Mouse (Mus musculus): Measurements from ENCODE around the gene Eng.

Eng gene

DNA sequence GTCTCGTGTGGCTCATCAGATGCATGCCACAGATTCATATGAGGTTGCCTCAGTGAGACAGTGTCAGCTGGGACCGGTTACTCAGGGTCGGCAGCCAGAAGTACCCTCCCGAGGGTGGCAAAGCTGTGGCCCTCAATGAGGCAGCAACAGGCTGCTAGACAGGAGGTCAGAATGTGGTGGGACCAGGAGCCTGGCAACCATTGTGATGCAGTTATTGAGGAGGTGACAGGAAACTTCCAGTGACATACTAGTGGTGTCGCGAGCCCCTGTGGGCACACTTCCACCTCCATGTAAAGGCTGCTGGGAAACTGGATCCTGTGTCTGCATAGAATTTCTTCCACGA lies 24.9 kb upstream of the Eng start, which contains the start of gene Ak1:
Ak1 (plus strand) TSS at position 242 of the 343 bp plus-strand sequence.
- no peak for DNase-seq (ENCODE audit: low spot score in 2 of 2)

DNA sequence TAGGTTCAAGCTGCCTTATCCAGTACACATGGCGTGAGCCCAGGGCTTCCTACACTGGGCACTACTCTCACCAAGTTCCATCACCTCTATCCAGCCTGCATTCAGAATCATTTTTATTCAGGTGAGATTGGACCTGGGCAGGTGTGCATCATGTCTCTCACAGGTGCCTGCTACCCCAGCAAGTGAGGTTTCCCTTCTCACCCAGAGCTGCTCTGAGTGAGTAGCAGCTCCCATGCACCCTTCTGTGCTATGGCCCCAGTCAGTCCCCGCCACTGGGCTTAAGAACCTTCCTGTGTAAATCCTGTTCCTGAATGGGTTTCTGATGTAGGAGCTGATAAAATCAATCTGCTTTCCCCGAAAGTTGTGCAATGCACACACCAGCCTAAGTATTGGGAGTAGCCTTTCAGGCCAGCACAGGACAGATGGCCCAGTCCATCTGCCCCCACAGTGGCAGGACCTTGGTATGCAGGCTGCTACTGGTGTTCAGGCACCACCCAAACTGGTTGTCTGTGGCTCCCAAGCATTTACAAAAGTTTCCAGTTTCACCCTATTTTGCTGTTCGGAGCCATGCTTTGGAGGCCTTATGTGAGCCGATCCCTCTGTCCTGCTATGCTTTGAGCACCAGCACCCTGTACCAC lies 22.2 kb upstream of the Eng start:
- no peak for DNase-seq (ENCODE audit: low spot score in 2 of 2)

DNA sequence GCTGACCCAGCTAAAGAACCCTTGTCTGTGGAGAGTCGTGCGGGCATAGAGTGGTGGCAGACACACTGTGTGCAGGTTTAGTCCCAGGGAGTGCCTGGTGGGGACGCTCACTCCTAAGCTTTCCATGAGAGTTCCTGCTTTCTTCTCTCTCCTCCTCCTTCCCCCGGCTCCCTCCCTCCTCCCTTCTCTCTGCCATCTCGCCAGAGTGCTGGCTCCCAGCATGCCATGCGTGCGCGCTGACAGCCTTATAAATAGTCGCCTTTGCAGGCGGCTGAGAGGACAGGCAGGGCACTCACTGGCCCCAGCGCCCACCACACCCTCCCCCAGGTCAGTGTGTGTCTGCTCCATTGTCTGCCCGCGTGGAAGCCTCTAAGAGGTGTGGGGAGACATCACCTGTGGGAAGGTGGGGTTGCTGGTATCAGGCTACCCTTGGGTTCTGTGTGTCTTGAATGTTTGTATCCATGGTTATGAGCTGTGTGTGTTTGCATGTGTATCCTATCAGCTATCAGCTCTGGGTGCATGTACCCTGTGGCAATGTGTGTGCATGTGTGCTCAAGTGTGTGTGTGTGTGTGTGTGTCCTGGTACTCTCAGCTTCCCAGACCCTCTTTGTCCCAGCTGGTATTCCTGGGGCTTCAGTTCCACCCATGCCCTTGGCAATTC lies 21.1 kb upstream of the Eng start:
- DNase-seq (ENCODE audit: low spot score in 2 of 2): peak in 1 of 2 experiments; percentile 69

DNA sequence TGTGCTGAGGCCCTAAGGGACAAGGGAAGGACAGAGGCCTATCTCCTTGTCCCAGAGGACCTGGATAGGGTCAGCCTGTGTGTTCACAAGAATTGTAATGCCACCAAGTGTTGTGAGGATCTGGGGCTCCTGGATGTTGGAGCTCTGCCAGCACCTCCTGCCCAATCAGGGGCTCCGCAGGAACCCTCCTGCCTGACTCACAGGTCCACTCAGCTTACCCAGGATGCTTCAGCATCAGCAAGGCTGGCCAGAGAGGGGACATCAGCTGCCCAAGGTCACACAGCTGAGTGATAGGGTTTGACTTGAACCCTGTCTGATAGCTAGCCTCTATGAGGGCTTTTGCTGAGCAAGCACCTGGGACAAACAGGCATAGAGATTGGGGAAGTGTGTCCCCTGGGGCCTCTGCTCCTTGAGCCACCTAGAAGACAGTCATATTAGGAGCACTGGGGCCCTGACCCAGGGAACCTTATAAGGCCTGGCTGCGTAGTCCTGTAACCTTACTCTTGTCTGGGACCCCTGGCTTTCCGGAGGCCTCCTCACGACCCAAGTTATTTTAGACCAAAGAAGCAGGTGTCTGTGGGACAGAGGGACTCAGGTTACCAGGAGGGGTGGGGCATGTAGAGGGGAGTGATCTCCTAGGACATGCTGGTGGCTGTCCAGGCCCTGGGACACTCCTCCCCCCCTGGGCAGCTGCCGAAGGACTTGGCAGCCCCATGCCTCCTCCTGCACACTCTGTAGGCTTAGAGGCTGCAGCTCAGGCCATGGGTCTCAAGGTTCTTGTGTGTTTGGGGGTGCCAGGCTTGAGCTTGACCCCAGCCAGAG lies 20.3 kb upstream of the Eng start:
- DNase-seq (ENCODE audit: low spot score in 2 of 2): no peak

DNA sequence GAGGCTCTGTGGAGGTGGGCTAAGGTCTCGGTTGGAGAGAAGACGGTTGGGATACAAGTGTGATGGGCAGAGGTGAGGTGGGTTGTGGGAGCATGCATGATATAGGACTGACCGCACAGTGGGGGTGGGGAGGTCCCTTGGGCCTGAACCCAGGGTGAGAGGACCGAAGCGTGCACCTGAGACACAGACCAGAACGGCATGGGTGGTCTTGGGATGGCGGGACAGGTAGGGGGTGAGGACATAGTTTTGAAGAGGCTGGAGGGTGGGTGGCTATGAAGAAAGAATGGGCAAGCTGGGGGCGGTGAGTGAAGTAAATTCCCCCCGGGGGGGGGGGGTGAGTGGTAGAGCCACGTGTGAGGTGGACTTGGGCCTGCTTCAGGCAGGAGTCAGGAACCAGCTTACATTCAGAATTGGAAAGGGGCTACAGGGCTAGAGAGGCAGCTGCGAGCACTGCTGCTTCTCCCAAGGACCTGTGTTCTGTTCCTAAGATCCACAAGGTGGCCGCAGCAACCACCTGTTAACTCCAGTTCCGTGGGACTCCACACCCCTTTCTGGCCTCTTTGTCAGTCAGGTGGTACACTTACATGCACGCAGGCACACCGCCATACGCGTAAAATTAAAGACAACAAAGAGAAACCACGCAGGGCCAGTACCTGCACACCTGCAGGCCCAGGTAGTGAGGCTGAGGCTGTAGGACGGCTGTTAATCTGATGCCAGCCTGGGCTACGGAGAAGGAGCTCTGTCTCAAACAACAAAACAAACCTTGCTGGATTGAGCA lies 18.9 kb upstream of the Eng start:
- no peak for DNase-seq (ENCODE audit: low spot score in 2 of 2)

DNA sequence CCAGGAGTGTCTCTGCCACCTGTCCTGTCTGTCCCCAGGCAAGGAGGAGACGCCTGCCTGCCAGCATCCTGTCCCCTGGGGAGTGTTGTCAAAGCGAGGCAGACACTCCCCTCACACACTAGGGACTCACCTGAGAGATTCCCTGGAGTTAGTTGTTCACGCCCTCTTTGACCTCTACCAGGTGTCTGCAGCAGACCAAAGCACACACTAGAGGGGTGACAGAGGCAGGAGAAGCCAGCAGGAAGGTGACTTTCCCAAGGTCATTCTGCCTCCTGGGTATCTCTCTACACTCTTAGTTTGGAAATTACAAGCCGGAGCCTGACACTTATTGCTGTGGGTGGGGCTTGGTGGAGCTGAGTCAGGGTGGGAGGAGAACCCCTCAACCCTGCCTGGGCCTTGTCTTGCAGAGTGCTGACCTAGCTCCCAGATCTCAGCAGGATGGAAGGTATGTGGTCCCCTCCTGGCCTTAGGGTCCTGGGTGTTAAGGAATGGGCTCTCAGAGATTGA lies 18.3 kb upstream of the Eng start:
- DNase-seq (ENCODE audit: low spot score in 2 of 2): no peak

DNA sequence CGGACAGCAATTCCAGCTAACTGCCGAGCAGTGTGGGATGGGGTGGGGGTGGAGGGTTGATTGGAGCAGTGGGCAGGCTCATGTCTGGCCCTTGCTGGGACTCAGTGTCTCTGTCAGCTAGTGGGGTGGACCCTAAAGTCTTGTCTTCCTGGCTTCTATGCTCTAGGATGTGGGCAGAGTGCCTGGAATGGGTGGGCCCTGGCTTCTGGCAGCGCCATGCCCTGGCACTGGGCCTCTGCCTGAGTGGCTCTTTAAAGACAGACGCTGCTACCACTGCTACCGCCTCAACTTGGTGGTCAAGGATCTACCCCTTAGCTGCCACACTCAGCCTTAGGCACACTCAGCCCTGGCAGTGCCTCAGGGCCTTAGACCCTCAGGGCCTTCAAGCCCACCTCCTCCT lies 17.7 kb upstream of the Eng start:
- peak in 1 of 2 experiments; percentile 85 for DNase-seq (ENCODE audit: low spot score in 2 of 2)

DNA sequence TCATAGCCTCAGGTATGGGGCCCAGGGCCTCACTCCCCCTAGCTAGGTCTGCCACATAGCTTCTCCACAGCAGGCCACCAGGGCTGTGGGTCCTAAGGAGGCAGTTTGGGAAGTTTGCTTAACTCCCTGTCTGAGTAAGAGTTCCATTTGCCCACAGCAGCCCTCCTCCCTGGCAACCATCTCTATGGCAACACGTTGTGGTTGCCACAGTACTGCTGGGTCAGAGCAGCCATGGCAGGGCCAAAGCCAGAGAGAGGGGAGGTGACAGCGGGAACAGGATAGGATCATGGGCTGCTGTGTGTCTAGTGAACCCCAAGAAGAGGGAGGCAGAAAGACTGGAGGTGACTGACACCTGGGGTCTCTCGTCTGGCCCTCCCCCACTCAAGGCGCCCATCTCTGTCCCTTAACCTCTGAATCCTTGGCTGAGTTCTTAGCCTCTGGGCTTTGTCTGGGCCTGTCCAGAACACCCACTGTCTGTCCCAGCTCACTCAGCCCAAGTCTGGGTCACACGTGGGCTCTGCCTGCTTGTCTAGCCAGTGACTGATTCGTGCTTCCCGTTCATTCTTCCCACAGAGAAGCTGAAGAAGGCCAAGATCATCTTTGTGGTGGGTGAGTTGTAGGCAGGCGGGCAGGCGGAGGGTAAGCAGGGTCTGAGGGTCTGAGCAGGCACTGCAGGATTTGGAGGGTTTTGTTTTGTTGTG lies 17.0 kb upstream of the Eng start:
- peak in 1 of 2 experiments; percentile 70 for DNase-seq (ENCODE audit: low spot score in 2 of 2)

DNA sequence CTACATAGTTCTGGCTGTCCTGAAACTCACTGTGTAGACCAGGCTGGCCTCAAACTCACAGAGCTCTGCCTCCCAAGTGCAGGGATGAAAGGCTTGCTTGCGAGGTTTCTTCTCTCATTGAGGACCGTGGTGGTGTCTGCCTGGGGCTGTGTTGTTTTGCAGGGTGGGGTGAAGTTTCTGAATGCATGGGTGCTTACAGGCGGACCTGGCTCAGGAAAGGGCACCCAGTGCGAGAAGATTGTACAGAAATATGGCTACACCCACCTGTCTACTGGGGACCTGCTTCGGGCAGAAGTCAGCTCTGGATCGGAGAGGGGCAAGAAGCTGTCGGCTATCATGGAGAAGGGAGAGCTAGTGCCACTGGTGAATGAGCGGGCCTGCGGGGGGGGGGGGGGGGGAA lies 16.4 kb upstream of the Eng start:
- no peak for DNase-seq (ENCODE audit: low spot score in 2 of 2)

DNA sequence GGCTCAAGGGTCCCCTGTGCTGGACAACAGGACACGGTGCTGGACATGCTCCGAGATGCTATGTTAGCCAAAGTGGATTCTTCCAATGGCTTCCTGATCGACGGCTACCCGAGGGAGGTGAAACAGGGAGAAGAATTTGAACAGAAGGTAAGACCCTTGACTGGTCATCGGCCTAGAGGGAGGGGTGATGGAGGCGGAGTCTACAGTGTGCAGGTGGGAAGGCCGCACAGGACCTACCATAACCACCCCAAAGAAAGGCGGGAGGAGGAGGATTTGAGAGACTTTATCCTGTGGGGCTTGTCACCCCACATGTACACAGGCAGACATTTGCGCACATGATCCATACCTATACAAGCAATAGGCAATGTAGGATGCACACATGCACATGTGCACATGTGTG lies 15.3 kb upstream of the Eng start:
- DNase-seq (ENCODE audit: low spot score in 2 of 2): no peak

DNA sequence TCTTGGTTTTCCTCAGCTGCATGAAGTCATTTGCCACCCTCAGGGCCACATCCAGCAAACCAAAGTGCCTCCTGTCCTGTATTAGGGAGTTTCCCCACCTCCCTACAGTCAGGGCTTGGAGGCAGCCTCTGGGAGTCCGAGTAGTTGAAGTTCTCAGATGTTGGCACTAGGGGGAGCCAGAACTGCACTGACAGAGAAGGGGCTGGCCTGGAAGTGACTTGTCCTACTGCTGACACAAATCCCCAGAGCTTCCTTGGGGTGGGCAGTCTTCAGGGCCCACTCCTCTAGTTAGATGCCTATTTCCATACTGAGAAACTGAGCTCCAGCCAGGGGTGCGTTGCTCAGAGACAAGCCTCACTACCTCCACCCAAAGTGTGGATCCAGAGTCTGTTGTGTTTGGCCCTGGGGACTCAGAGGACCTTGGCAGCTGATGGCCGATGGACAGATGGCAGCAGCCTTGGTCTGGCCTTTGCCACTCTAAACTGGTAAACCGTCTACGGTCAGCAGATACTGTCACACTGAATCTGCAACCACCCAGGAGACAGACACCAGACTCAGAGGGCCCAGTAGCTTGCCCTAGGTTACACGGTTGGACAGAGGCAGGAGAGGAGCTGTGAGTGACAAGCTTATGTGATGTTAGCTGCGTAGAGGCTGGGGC lies 14.5 kb upstream of the Eng start:
- peak; percentile 66 to 82 for DNase-seq (ENCODE audit: low spot score in 2 of 2)

DNA sequence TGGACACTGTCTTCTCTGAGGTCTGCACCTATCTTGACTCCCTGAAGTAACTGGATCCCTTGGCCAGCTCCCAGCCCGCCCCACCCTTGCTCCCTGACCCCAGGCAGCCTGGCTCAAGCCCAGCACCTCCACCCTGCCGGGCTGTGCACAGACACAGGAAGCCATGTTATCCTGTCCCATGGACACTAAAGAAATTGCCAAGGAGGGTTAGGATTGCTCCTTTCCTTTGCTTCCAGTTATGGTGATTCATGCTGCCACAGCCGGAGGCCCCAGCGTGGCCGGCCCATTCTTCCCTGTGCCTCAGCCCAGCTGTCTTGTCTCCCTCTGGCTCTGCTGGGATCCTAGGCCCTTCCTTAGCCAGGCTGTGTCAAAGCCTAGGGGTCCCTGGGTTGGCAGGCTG lies 12.7 kb upstream of the Eng start:
- DNase-seq (ENCODE audit: low spot score in 2 of 2): no peak

DNA sequence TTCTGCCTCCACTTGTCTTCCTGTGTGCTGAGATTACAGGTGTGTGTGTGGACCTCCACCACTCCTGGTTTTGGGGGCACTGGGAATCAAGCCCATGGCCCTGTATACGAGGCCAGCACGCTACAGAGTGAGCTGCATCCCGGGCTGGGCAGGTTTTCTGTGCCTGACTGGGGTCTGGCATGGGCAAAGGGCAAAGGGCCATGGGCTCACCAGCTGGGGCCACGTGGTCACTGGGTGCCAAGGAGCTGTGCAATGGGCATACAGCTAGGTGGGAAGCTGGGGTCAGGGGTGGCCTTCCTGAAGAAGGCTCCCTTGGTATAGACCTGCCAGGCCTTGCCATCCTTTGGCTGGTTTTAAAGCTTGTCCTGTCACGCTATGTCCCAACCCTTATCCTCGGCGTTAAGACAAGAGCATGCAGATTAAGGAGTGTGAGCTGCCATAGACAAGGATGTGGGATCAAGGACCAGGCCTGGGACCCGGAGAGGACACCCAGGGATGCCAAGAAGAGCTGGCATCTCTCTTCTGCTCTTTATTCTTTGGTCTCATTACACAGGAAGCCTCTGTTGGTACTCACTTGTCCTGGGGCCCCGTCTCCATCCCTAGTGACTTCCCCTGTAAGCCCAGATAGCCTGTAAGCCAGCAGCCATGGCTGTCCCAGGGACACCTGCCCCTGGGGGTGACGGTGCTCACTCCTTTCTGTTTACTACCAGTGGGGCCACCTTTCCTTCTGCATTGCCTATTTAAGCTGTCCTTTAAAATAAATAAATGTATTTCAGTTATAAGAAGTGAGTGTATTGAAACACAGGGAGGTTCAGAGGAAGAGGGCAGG lies 11.9 kb upstream of the Eng start:
- no peak for DNase-seq (ENCODE audit: low spot score in 2 of 2)

DNA sequence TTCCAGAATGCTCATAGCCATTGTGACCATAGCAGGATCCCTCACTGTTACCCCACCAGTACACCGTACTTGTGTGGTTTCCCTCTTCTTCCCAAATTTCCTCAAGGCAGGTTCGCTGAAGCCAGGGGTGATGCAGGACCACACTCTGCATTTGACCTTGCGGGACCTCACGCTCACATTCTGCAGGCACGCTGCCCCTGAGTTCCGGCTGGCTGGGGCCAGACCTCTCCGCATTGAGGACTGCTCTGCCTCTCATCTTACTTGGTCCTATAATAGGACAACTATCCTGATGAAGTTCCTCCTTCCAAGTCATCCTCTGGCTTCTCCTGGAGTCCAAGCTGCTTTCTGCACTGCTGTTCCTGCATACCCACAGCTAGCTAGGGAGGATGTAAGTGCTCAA lies 9.8 kb upstream of the Eng start:
- DNase-seq (ENCODE audit: low spot score in 2 of 2): no peak

DNA sequence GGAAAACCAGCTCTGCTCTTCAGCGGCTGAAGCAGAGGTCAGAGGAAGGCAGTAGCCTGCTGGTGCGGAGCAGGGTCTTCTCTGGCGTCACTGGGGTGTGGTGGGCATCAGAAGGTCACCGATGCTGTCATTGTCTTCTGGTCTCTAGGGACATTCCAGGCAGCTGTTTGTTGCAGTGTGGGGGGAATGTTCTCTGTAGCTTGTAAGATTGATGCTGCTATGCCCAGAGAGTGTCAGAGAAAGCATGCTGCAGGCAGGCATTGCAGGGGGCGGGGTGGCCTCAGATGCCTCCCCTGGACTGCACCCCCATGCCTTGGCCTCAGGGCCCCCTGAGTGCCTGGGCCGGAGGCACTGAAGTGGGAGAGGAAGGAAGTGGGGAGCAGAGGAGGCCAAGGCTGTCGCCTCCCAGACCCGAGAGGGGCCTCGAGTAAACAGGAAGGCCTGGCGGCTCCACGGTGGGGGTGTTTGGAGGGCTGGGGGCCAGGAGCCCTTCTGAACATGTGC lies 8.6 kb upstream of the Eng start:
- no peak for DNase-seq (ENCODE audit: low spot score in 2 of 2)

DNA sequence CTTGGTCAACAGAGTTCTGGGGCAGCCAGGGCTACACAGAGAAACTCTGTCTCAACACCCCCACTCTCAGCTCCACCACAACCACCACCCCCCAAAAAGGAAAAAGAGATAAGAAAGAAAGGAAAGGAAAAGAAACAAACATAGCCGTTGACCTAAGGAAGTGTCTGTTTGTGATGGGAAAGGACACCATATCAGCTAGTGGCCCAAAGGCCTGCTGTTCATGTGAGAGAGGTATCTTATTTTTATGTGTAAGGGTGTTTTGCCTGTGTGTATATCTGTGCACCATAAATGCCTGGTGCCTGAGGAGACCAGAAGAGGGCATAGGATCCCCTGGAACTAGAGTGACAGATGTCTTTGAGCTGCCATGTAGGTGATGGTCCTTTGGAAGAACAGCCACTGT lies 6.8 kb upstream of the Eng start:
- DNase-seq (ENCODE audit: low spot score in 2 of 2): no peak

DNA sequence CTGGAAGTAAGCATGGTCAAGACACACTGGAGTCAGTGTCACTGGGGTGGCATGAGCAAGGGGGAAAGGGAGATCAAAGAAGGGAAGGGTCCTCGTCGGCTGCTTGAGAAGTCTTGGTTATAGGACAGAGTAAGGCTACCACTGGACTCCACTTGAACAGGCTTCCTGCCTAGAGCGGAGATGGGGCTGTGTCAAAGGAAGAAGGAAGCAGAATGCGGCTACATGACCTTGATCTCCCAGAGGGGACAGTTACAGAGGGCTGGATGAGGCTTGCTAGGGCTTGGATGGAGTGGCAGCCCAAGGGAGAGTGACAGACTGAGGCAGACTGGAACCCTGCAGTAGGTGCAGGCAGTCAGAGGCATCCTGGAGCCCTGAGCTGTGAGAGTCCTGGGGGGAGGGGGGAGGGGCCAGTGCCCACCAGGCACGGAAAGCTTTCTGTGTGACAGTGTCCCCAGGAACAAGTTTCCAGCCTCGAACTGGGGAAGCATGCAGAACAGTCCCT lies 5.8 kb upstream of the Eng start:
- no peak for DNase-seq (ENCODE audit: low spot score in 2 of 2)

DNA sequence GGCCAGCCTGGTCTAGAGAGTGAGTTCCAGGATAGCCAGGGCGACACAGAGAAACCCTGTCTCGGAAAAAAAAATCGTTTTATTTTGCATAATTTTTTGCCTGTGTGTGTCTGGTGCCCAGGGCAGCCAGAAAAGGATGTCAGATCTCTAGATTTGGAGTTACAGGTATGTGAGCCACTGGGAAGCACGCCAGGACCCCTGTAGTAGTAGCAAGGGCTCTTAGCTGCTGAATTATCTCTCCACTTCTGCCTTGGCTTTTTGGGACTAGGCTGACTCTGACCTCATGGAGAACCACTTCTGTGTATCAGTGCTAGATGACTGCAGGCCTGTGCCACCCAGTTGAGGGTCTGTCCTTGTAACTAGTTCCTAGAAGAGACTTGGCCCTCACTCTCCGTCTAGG lies 4.6 kb upstream of the Eng start:
- no peak for DNase-seq (ENCODE audit: low spot score in 2 of 2)

DNA sequence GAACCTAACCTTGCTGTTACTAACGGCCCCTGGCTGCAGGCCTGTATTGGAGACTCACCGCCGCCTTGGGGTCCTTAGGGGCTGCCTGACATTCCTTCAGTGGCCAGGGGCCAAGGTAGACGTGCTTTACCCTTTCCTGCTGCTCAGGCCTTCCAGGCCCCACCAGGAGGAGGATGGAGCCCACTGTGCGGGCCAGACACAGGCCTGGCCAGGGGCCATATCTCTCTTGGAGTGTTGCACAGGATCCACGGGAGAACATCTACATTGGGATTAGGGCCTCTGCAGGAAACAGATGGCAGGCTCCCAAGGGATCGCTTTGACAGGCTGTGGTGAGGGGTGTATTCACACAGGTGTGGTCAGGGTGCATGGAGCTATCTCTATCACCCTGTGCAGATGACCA lies 3.6 kb upstream of the Eng start:
- no peak for DNase-seq (ENCODE audit: low spot score in 2 of 2)

DNA sequence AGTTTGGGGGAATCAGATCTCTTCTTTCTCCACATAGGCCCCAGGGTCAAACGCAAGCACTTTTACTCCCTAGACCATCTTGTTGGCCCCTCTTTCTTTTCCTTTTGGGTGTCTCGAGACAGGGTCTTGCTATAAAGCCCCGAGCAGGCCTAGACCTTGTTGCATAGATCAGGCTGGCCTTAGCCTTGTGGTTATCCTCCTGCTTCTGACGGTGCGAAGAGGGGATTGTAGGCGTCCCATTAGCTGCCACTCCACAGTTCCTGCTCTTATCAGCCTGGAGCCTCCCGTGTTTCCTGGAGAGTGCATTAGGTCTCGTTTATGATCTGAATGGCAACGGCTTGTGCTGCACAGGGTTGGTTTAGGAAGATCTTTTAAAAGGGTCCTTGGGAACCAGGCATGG lies 2.3 kb upstream of the Eng start:
- no peak for DNase-seq (ENCODE audit: low spot score in 2 of 2)

Data from cerebellum, postnatal 4 days (tissue).